Mouse (Mus musculus) bone marrow macrophage, adult 2 months (primary cell): ENCODE measurements around the gene Slc25a13. TPM values are rescaled to one million over a fixed set of nuclear protein-coding genes. Genes with fewer than 3 reads are reported as not detected.
"Not testable (repeated sequence)": the region's sequence is repeated elsewhere in the genome, so short reads cannot be mapped to it uniquely, and the experiment has no call there.

Experiments used
- H3K27ac ChIP-seq: 2 replicates; pipeline ENCODE4 v1.5.1; 2012; ENCODE audit warnings: low read depth, low read length; ENCODE audit not compliant: insufficient read depth
- H3K4me1 ChIP-seq: 2 replicates; pipeline ENCODE4 v1.6.1; 2012; ENCODE audit warnings: low read length; ENCODE audit not compliant: control insufficient read depth, insufficient read depth
- H3K4me3 ChIP-seq: 2 replicates; pipeline ENCODE4 v1.5.1; 2012; ENCODE audit warnings: mild to moderate bottlenecking, low read length, moderate library complexity; ENCODE audit not compliant: insufficient read depth
- CTCF ChIP-seq: IDR thresholded peaks from 2 replicates; pipeline ENCODE4 v1.5.1; 2012; ENCODE audit warnings: low read depth, mild to moderate bottlenecking, low read length, moderate library complexity
- POLR2A ChIP-seq: IDR thresholded peaks from 2 replicates; pipeline ENCODE4 v1.6.1; 2012; ENCODE audit warnings: mild to moderate bottlenecking, low read depth, low read length, borderline replicate concordance
- polyA plus RNA-seq: library from polyadenylated mRNA; stranded (reverse); fragments of >200 nt; gene quantifications from 2 replicates; pipeline ENCODE4 v1.2.4, GENCODE M21; 2012; ENCODE audit not compliant: missing spikeins, insufficient read depth, insufficient read length

The Slc25a13 gene
- polyA plus RNA-seq, 1 experiment, result 7.8 TPM

- no peaks in the 10 kb centered on the region for H3K4me1 ChIP-seq
- no peak for TF ChIP-seq POLR2A
- TF ChIP-seq CTCF, result no peak
- H3K4me3 ChIP-seq, result no peak overlapping the region
- no peak overlapping the region for H3K27ac ChIP-seq
Measured at GRCm38 (mm10) chr6:6188970-6189369, 28.0 kb downstream of the Slc25a13 start.

GRCm38 (mm10) chr6:6186468-6186867 lies 30.5 kb downstream of the Slc25a13 start:
- H3K27ac ChIP-seq, result no peak overlapping the region
- no peaks in the 10 kb centered on the region for H3K4me1 ChIP-seq
- H3K4me3 ChIP-seq, result no peak overlapping the region
- TF ChIP-seq CTCF, result no peak
- no peak for TF ChIP-seq POLR2A

GRCm38 (mm10) chr6:6185735-6186068 lies 31.3 kb downstream of the Slc25a13 start:
- H3K4me3 ChIP-seq, result no peak overlapping the region
- no peak for TF ChIP-seq POLR2A
- no peak for TF ChIP-seq CTCF
- no peak overlapping the region for H3K27ac ChIP-seq
- no peaks in the 10 kb centered on the region for H3K4me1 ChIP-seq

GRCm38 (mm10) chr6:6184921-6185734 lies 31.8 kb downstream of the Slc25a13 start:
- TF ChIP-seq CTCF (no peak), POLR2A (no peak)
- Histone ChIP-seq H3K4me3 (no peak overlapping the region), H3K4me1 (no peaks in the 10 kb centered on the region), H3K27ac (no peak overlapping the region)

- no peak overlapping the region for H3K4me3 ChIP-seq
- no peaks in the 10 kb centered on the region for H3K4me1 ChIP-seq
- no peak overlapping the region for H3K27ac ChIP-seq
- no peak for TF ChIP-seq CTCF
- TF ChIP-seq POLR2A, result no peak
Measured at GRCm38 (mm10) chr6:6183601-6184000, 33.4 kb downstream of the Slc25a13 start.

GRCm38 (mm10) chr6:6182191-6182590 lies 34.8 kb downstream of the Slc25a13 start:
- H3K4me3 ChIP-seq, result no peak overlapping the region
- no peak for TF ChIP-seq POLR2A
- H3K4me1 ChIP-seq, result no peaks in the 10 kb centered on the region
- no peak overlapping the region for H3K27ac ChIP-seq

- H3K4me3 ChIP-seq, H3K4me1 ChIP-seq, H3K27ac ChIP-seq: not testable (repeated sequence)
Measured at GRCm38 (mm10) chr6:6178341-6178740, 38.6 kb downstream of the Slc25a13 start.

- no peak for TF ChIP-seq CTCF
- TF ChIP-seq POLR2A, result no peak
- H3K4me3 ChIP-seq, result no peak overlapping the region
- H3K27ac ChIP-seq, result no peak overlapping the region
- no peaks in the 10 kb centered on the region for H3K4me1 ChIP-seq
Measured at GRCm38 (mm10) chr6:6175350-6175971, 41.5 kb downstream of the Slc25a13 start.

GRCm38 (mm10) chr6:6173935-6174561 lies 42.9 kb downstream of the Slc25a13 start:
- Histone ChIP-seq H3K27ac (no peak overlapping the region), H3K4me3 (no peak overlapping the region), H3K4me1 (peaks cover 2% of the 10 kb centered on the region)
- TF ChIP-seq POLR2A, result no peak
- no peak for TF ChIP-seq CTCF
